10 mouse cellular contexts compared by ENCODE assay signal in the genomic region with DNA sequence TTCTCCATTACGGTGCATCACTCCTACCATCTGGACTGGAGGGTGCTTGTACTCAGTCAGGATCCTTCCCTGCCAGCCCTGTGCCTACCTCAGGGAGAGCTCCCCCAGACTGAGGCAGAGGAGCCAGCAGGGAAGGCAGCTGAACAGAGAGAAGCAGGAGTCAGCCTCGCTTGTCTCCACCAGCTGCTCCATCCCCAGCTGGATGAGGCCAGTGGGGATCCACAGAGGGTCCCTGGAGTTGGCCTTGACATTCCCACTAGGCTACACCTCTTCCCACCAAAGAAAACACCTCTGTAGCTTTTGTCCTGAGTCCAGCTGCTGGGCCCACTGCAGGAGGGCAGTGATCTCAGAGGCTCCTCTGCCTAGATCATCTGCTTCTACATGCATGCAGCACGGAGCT. TPM values are rescaled to one million over a fixed set of nuclear protein-coding genes. Genes with fewer than 3 reads are reported as not detected.
DNase-seq lines count a peak whose midpoint lies in the region; ATAC-seq and TF ChIP-seq lines count a peak whose summit lies in the region.
"Had no signal": no experiment of that assay in that cellular context is flagged by ENCODE, and none has a peak within 500 bp of the region (broad histone marks: within the 10 kb centered on the region; RNA-seq: fewer than 3 reads in every experiment).

No protein-coding gene starts in this region.

- peak overlapping the region; percentile 49; the same call in 1 of the 2 replicates for H3K9ac ChIP-seq in hindbrain, embryonic 13.5 days
- H3K9ac ChIP-seq in midbrain, embryonic 14.5 days (replicated peaks; ENCODE audit: low read length) = no peak overlapping the region

- TF ChIP-seq CTCF in kidney, adult 2 months (conservative IDR thresholded peaks at IDR 0.05; ENCODE audit: insufficient read depth, insufficient read length, low read depth, low read length) = no peak

- peak overlapping the region; percentile 48 for H3K27ac ChIP-seq in kidney, adult 2 months (ENCODE audit: insufficient read depth, low read depth, low read length)
- peak overlapping the region; percentile 86 for H3K27ac ChIP-seq in brown adipose tissue, adult 24 weeks (replicated peaks; ENCODE audit: low read depth, low read length)
- peak overlapping the region; percentile 97 for H3K27ac ChIP-seq in hindbrain, embryonic 13.5 days
- 0 out of 2 replicates have a peak overlapping the region, but pooled peaks have one; percentile 99 for H3K27ac ChIP-seq in midbrain, embryonic 14.5 days (replicated peaks; ENCODE audit: low read depth, low read length)

- no peaks in the 10 kb centered on the region for H3K27me3 ChIP-seq in kidney, adult 2 months (replicated peaks; ENCODE audit: control insufficient read depth, insufficient read depth, low read length)
- H3K27me3 ChIP-seq in hindbrain, embryonic 13.5 days = no peaks in the 10 kb centered on the region
- no peaks in the 10 kb centered on the region for H3K27me3 ChIP-seq in midbrain, embryonic 14.5 days (ENCODE audit: control insufficient read depth, insufficient read depth, low read length)

- H3K4me2 ChIP-seq in hindbrain, embryonic 13.5 days = no peak overlapping the region
- H3K4me2 ChIP-seq in midbrain, embryonic 14.5 days (ENCODE audit: low read length) = no peak overlapping the region

- 75% methylated on average over 3 of the region's 3 CpGs for WGBS in kidney, adult 2 months
- WGBS in hindbrain, embryonic 13.5 days = 64% methylated on average over 3 of the region's 3 CpGs
- 70% methylated on average over 3 of the region's 3 CpGs for WGBS in midbrain, embryonic 14.5 days

- no peak for ATAC-seq in hindbrain, embryonic 13.5 days (ENCODE audit: low FRiP score)
- no peak for ATAC-seq in midbrain, embryonic 14.5 days (ENCODE audit: low FRiP score, low TSS enrichment)

- peaks cover 35% of the 10 kb centered on the region for H3K4me1 ChIP-seq in kidney, adult 2 months (ENCODE audit: control insufficient read depth, insufficient read depth, low read length)
- peaks cover 43% of the 10 kb centered on the region for H3K4me1 ChIP-seq in brown adipose tissue, adult 24 weeks (ENCODE audit: control insufficient read depth, insufficient read depth, insufficient read length, low read length)
- peaks cover 65% of the 10 kb centered on the region for H3K4me1 ChIP-seq in hindbrain, embryonic 13.5 days (replicated peaks)
- H3K4me1 ChIP-seq in midbrain, embryonic 14.5 days (ENCODE audit: control insufficient read depth, insufficient read depth, low read length) = peaks cover 47% of the 10 kb centered on the region

- H3K36me3 ChIP-seq in kidney, adult 2 months (ENCODE audit: control insufficient read depth, insufficient read depth, low read length) = no peaks in the 10 kb centered on the region
- peaks cover 19% of the 10 kb centered on the region for H3K36me3 ChIP-seq in hindbrain, embryonic 13.5 days
- H3K36me3 ChIP-seq in midbrain, embryonic 14.5 days (ENCODE audit: control insufficient read depth, insufficient read depth, low read length) = peaks cover 26% of the 10 kb centered on the region

- DNase-seq in kidney, adult 2 months = no peak
- no peak for DNase-seq in kidney, adult 18-20 months
- DNase-seq in midbrain, embryonic 14.5 days = no peak
- DNase-seq in layer of hippocampus, adult 9-11 months = no peak
- no peak for DNase-seq in B cell, adult 2 months
- no peak for DNase-seq in adrenal gland, postnatal 14 days
- DNase-seq: left cerebral cortex, postnatal 4 days had no signal

- no peak overlapping the region for H3K4me3 ChIP-seq in kidney, adult 2 months (ENCODE audit: insufficient read depth, low read depth, low read length)
- H3K4me3 ChIP-seq in brown adipose tissue, adult 24 weeks (ENCODE audit: insufficient read depth, low read depth, low read length) = peak overlapping the region; percentile 17
- H3K4me3 ChIP-seq in hindbrain, embryonic 13.5 days = no peak overlapping the region
- no peak overlapping the region for H3K4me3 ChIP-seq in midbrain, embryonic 14.5 days (replicated peaks; ENCODE audit: low read depth, low read length)
- H3K4me3 ChIP-seq: erythroblast, embryonic 14.5 days had no signal

- TF ChIP-seq POLR2A in kidney, adult 2 months (IDR thresholded peaks at IDR 0.05; ENCODE audit: low read depth, low read length) = no peak

- H3K9me3 ChIP-seq in hindbrain, embryonic 13.5 days = no peaks in the 10 kb centered on the region
- no peaks in the 10 kb centered on the region for H3K9me3 ChIP-seq in midbrain, embryonic 14.5 days (ENCODE audit: control insufficient read depth, low read length)

RNA-seq across cellular contexts. Expression of gene Gnai2, which starts 10.2 kb away (rescaled TPM):
- polyA plus RNA-seq in kidney, adult 2 months (2012; rRNA removed) = 356 and 366 TPM in 2 replicates
- polyA plus RNA-seq in brown adipose tissue, adult 24 weeks (2012; ENCODE audit: insufficient read depth, insufficient read length, missing spikeins) = 87.2 and 112 TPM in 2 replicates
- polyA plus RNA-seq in hindbrain, embryonic 13.5 days (2015; fragmentation: Nextera tagmentation; extraction: Ambion mirVana) = 335 and 338 TPM in 2 replicates
- polyA plus RNA-seq in midbrain, embryonic 14.5 days (2014; fragmentation: Nextera tagmentation; extraction: Ambion mirVana) = 284 and 326 TPM in 2 replicates
- total RNA-seq in adrenal gland, postnatal 14 days (2021) = 249 and 284 TPM in 2 replicates

RNA-seq across cellular contexts. Expression of gene Sema3b, which starts 15.9 kb away (rescaled TPM):
- polyA plus RNA-seq in kidney, adult 2 months (2012; rRNA removed) = 63.3 and 78.8 TPM in 2 replicates
- 3.3 and 3.8 TPM in 2 replicates for polyA plus RNA-seq in brown adipose tissue, adult 24 weeks (2012; ENCODE audit: insufficient read depth, insufficient read length, missing spikeins)
- polyA plus RNA-seq in hindbrain, embryonic 13.5 days (2015; fragmentation: Nextera tagmentation; extraction: Ambion mirVana) = 3.4 and 4.2 TPM in 2 replicates
- 1.5 and 3.2 TPM in 2 replicates for polyA plus RNA-seq in midbrain, embryonic 14.5 days (2014; fragmentation: Nextera tagmentation; extraction: Ambion mirVana)
- total RNA-seq in adrenal gland, postnatal 14 days (2021) = 8.3 and 8.7 TPM in 2 replicates
- polyA plus RNA-seq: erythroblast, embryonic 14.5 days had no signal

RNA-seq across cellular contexts. Expression of gene Ifrd2, which starts 37.5 kb away (rescaled TPM):
- polyA plus RNA-seq in kidney, adult 2 months (2012; rRNA removed) = 50.5 and 57.8 TPM in 2 replicates
- 21.6 and 23.7 TPM in 2 replicates for polyA plus RNA-seq in brown adipose tissue, adult 24 weeks (2012; ENCODE audit: insufficient read depth, insufficient read length, missing spikeins)
- polyA plus RNA-seq in hindbrain, embryonic 13.5 days (2015; fragmentation: Nextera tagmentation; extraction: Ambion mirVana) = 11.8 and 14.1 TPM in 2 replicates
- 14.5 and 15.7 TPM in 2 replicates for polyA plus RNA-seq in midbrain, embryonic 14.5 days (2014; fragmentation: Nextera tagmentation; extraction: Ambion mirVana)
- 42.1 and 43.1 TPM in 2 replicates for total RNA-seq in adrenal gland, postnatal 14 days (2021)

RNA-seq across cellular contexts. Expression of gene Hyal3, which starts 44.3 kb away (rescaled TPM):
- polyA plus RNA-seq in kidney, adult 2 months (2012; rRNA removed) = 1.6 and 2.1 TPM in 2 replicates
- polyA plus RNA-seq in brown adipose tissue, adult 24 weeks (2012; ENCODE audit: insufficient read depth, insufficient read length, missing spikeins) = 0.63 TPM in 1 of 2 replicates, not detected in the other
- 1.3 and 1.6 TPM in 2 replicates for polyA plus RNA-seq in hindbrain, embryonic 13.5 days (2015; fragmentation: Nextera tagmentation; extraction: Ambion mirVana)
- 0.89 and 1.4 TPM in 2 replicates for polyA plus RNA-seq in midbrain, embryonic 14.5 days (2014; fragmentation: Nextera tagmentation; extraction: Ambion mirVana)
- total RNA-seq in adrenal gland, postnatal 14 days (2021) = 1.4 and 1.6 TPM in 2 replicates
- polyA plus RNA-seq: erythroblast, embryonic 14.5 days had no signal

RNA-seq across cellular contexts. Expression of gene Slc38a3, which starts 44.4 kb away (rescaled TPM):
- polyA plus RNA-seq in kidney, adult 2 months (2012; rRNA removed) = 77.9 and 139 TPM in 2 replicates
- 0.83 and 3.3 TPM in 2 replicates for polyA plus RNA-seq in brown adipose tissue, adult 24 weeks (2012; ENCODE audit: insufficient read depth, insufficient read length, missing spikeins)
- polyA plus RNA-seq in hindbrain, embryonic 13.5 days (2015; fragmentation: Nextera tagmentation; extraction: Ambion mirVana) = 25.3 and 26.2 TPM in 2 replicates
- polyA plus RNA-seq in midbrain, embryonic 14.5 days (2014; fragmentation: Nextera tagmentation; extraction: Ambion mirVana) = 20.4 and 31.9 TPM in 2 replicates
- total RNA-seq in adrenal gland, postnatal 14 days (2021) = 4.9 and 85.2 TPM in 2 replicates

Comparison
In these comparisons a context has a peak if more than half of its experiments do, and no peak if none do; other contexts are left out.
1. H3K27ac ChIP-seq: peak in every context shown above with its lines; median percentile 99 in midbrain, embryonic 14.5 days; 97 in hindbrain, embryonic 13.5 days; 86 in brown adipose tissue, adult 24 weeks; 48 in kidney, adult 2 months.
2. RNA of gene Sema3b, which starts 15.9 kb away (polyA plus RNA-seq): 63.3 to 78.8 TPM in kidney, adult 2 months; 3.4 to 4.2 TPM in hindbrain, embryonic 13.5 days, 3.3 to 3.8 TPM in brown adipose tissue, adult 24 weeks and 1.5 to 3.2 TPM in midbrain, embryonic 14.5 days; every median in the first group is over 10 times any median in the second.